In genomic region chr9:83325910-83326309, GRCm38 (mm10) we compare ENCODE assay signal across 8 mouse cellular contexts.
DNase-seq lines count a peak whose midpoint lies in the region; ATAC-seq lines count a peak whose summit lies in the region.

No protein-coding gene starts in this region.

- intact Hi-C loops in left cerebral cortex, postnatal 25 days (cut with DNase I) = loop anchor here (2.0 to 5.0 kb wide), 2 partner anchors 271 to 351 kb away; partner anchors contain the start of gene Phip

- no peaks in the 10 kb centered on the region for H3K9me3 ChIP-seq in heart, embryonic 10.5 days
- no peaks in the 10 kb centered on the region for H3K9me3 ChIP-seq in intestine, embryonic 15.5 days

- no peaks in the 10 kb centered on the region for H3K27me3 ChIP-seq in heart, embryonic 10.5 days (ENCODE audit: insufficient read depth, poor library complexity, severe bottlenecking)
- no peaks in the 10 kb centered on the region for H3K27me3 ChIP-seq in intestine, embryonic 15.5 days (replicated peaks)

- no peak overlapping the region for H3K27ac ChIP-seq in heart, embryonic 10.5 days
- no peak overlapping the region for H3K27ac ChIP-seq in intestine, embryonic 15.5 days

- WGBS in heart, embryonic 10.5 days = 13% methylated on average over 6 of the region's 6 CpGs
- WGBS in intestine, embryonic 15.5 days = 19% methylated on average over 6 of the region's 6 CpGs

- DNase-seq in cerebellum, postnatal 25 days = peak; percentile 32 to 48
- DNase-seq in cerebellum, adult 11 months = no peak
- peak; percentile 87 to 96 for DNase-seq in left cerebral cortex, postnatal 25 days (ENCODE audit: low spot score in 2 of 2)
- peak; percentile 80 for DNase-seq in retina, postnatal 1 day
- DNase-seq in heart, embryonic 10.5 days (ENCODE audit: low spot score) = no peak
- no peak for DNase-seq in lung, postnatal 4 days

- peak; percentile 46 for ATAC-seq in granulocyte monocyte progenitor cell, adult 5-6 weeks (replicated peaks; ENCODE audit: poor library complexity, severe bottlenecking)
- no peak for ATAC-seq in intestine, embryonic 15.5 days

- H3K36me3 ChIP-seq in heart, embryonic 10.5 days = no peaks in the 10 kb centered on the region
- H3K36me3 ChIP-seq in intestine, embryonic 15.5 days = no peaks in the 10 kb centered on the region

- no peaks in the 10 kb centered on the region for H3K4me1 ChIP-seq in heart, embryonic 10.5 days
- peaks cover 3% of the 10 kb centered on the region; the same call in 1 of the 2 replicates for H3K4me1 ChIP-seq in intestine, embryonic 15.5 days (replicated peaks)

- H3K9ac ChIP-seq in intestine, embryonic 15.5 days = no peak overlapping the region

- no peak overlapping the region for H3K4me2 ChIP-seq in intestine, embryonic 15.5 days (replicated peaks)

- no peak overlapping the region for H3K4me3 ChIP-seq in heart, embryonic 10.5 days
- H3K4me3 ChIP-seq in intestine, embryonic 15.5 days (replicated peaks) = no peak overlapping the region

Comparison
In these comparisons a context has a peak if more than half of its experiments do, and no peak if none do; other contexts are left out.
1. DNase-seq: peak in cerebellum, postnatal 25 days (2 of 2), left cerebral cortex, postnatal 25 days (2 of 2) and retina, postnatal 1 day (single experiment); none in cerebellum, adult 11 months (single experiment), heart, embryonic 10.5 days (single experiment) and lung, postnatal 4 days (0 of 2).